Mouse (Mus musculus) gastrocnemius, postnatal 10 days (tissue): Measurements from ENCODE around the gene Ddr1. TPM values are rescaled to one million over a fixed set of nuclear protein-coding genes. Genes with fewer than 3 reads are reported as not detected.

Source experiments
- DNase-seq: peaks from one replicate; pipeline ENCODE4 v3.0.0; 2021; ENCODE audit warnings: mixed read lengths
- total RNA-seq, 2 experiments: library from RNA; stranded (reverse); gene quantifications; 2 replicates each; pipeline ENCODE4 v1.2.3; 2021

The Ddr1 gene
- total RNA-seq, 2 experiments from 2014 or later, result 35.2 to 42.8 TPM

DNA sequence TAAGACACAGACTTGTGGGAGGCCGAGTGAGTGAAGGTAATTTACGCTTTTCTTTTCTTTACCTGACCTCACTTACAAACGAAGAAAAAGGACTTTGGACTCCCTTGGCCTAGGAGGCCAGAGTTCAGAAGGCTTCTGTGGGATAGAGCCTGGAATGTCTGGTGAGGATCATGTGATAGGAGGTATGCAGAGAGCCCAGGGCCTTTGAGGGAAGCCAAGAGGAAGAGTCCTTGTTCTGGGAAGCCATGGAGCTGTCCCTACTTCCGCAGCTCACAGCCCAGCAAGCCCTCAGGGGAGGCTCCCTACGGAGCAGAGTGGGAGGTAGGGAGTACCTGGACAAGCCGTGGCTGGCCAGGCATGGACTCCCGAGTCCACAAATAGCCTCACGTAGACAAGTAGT lies 17.3 kb upstream of the Ddr1 start:
- DNase-seq, result no peak

DNA sequence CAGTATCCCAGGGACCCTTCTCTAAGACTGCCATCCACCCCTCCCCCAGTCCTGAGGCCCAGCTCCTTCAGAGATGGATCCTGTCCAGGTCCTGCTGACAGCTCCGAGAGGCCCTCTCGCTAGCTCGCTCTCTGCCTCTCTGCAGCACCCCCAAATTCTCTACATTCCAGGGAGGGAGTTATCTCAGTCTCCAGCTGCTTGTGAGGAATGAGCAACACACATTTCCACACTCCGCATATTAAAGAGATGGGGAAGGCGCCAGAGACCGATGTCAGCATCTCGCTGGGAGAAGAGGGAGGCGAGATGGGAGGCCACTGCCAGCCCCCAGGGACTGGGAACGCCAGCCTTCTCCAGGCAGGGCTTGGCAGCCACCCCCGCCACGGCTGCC lies 15.9 kb upstream of the Ddr1 start:
- DNase-seq, result peak; percentile 25

DNA sequence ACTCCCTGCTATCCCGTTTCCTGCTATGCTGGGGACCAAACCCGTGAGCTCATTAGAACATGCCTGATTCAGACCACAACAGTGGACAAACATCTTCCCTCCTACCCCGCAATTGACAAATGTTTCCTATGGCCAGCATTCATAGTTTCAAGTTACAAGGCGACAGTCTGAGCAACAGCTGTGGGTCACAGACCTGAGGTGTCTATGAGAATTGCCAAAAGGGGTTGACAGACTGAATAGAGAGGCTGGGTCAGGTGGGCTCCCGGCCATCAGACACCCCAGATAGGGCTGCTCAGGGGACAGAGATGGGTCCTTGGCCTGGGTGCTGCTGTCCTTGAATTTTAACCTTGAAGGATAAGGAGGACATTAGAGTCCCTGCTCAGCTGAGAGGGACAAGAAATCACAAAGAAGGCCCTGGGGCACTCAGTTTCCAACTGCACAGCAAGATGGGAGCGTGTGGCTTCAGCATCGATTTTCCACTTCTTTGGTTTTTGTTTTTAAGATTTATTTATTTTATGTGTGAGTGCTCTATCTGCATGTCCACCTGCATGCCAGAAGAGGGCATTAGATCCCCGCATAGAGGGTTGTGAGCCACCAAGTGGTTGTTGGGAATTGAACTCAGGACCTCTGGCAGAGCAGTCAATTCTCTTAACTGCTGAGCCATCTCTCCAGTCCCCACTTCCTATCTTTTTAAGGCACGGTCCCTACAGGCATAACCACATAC lies 15.4 kb upstream of the Ddr1 start:
- no peak for DNase-seq

DNA sequence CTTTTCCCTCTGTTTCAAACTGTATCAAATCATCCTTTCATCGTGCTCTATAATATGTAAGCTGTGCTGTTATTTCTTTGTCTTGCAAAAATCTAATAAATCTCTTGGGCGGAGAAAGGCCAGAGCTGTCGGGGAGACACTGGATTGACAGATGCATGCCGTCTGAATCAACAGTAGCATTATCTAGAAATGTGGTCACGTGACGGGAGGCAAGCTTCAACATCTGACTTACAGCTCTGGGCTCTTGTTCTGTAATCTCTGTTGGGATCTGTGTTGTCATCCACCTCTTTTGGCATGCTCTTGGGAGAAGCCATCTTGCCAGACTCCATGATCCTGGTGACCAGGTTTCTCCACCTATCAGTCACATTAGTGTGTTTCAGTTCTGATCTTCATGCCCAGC lies 12.7 kb upstream of the Ddr1 start:
- no peak for DNase-seq

DNA sequence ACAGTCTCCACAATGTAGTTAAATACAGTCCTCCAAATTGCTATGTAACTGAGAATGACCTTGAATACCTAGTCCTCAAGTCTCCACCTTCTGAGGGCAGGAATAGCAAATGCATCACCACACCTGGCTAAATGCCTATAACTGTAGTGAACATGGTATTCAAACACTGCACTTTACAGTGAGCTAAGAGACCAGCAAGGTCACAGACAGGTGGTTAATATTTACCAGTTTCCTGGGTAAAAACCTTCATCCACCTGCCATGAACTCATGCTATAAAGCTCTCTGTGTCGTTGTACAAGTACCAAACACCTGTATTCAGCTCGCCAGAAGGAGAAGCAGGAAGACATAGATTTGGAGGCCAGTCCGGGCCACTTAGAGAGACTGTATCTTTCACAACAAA lies 11.7 kb upstream of the Ddr1 start:
- no peak for DNase-seq

DNA sequence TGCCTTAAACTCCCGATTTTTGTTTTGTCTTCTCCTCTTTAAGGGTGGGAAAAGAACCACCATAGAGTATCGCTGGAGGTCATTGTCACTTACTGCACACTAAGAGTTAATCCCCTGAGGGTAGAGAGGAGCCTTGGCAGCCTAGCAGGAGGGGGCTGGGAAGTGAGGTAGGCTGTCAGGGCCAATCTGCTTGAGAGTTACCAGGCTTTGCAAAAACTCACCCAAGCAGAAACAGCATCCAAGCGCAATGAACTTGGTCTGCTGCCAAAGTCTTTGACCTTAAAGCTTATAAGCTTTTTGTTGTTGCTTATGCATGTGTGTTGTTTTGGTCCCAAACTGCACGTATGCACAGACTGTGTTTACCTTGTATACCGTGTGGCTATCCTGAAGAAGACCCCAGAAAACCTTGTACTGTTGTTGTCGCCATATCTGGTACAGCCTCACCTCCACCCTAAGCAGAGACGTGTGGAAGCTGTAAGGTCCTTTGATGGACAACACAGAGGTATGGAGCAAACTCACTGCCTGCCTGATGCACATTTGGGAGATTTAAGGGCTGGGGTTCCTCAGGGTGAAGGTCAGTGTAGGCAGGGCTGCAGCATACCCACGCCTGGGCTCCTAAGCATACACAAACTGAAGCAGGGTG lies 6.4 kb upstream of the Ddr1 start:
- no peak for DNase-seq

DNA sequence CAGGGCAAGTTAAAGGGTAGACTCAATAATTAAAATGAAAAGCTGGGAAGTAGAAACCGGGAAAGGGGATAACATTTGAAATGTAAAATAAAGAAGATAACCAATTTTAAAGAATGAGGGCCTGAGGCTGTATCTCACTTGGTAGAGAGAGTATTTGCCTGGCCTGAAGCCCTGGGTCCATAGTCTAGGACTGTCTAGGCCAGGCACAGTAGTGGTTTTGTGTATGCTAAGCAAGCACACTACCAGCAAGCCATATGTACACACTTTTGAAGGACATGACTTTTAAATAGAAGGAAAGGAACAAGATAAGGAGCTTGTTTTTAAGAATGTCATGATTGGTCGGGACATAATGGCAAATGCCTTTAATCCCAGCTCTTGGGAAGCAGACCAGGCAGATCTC lies 4.2 kb upstream of the Ddr1 start:
- no peak for DNase-seq

DNA sequence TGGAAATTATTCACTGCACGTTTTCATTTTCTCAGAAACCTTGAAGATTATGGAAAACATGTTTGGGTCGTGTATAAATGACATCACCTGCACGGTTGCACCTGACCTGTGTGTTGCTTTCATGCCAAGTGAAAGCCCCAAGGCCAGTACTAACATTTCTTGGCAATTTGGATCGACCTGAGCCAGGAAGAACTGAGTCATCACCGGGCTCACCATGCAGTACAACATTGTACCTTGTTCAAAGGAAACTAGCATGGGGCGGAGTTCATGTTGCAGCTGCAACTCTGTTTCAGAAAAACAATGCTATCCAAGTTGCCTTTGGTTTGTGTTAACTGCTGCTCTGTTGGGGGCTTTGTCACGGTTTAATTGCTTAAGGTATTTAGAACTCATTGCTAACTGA lies 3.5 kb upstream of the Ddr1 start:
- DNase-seq, result no peak

DNA sequence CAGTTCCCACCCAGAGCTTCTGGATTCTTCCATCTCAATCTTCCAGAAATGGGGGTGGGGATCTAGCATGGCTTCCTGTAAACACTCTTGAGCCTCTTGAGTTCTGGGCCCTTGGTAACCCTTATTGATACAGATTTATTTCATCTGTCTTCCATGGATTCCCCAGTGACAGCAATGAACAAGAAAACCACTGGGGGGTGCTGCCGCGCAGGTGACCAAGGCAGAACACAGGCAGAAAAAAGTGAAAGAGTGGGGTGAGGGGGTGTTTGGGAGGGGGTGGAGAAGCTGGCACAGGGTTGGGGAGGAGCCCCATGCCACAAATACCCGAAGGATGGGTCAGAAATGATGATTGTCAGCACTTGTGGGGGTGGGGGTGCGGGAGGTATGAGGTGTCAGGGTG lies 1.4 kb upstream of the Ddr1 start:
- DNase-seq, result no peak

DNA sequence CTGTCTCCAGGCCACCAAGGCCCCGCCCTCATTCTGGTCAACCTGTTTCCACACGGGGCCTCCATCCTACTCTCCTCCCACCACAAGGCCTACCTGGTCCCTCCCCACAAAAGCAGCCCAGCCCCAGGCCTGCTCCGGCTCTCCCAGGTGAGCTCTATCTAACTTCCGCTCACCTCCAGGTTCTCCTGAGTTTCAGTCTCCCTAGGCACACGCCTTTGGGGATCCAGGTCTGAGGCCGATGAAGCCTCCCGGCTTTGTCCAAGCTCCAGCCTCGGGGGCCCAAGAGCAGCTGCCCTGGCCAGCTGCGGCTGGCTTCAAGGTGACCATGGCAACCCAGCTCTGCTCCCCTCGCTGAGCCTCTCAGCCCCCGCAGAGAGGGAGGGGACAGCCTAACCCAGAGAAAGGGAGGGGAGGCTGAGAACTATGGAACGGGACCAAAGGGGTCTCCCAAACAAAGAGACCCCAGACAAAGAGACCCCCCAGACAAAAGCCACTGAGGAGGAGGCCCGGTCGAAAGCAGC lies 610 bp downstream of the Ddr1 start:
- no peak for DNase-seq

DNA sequence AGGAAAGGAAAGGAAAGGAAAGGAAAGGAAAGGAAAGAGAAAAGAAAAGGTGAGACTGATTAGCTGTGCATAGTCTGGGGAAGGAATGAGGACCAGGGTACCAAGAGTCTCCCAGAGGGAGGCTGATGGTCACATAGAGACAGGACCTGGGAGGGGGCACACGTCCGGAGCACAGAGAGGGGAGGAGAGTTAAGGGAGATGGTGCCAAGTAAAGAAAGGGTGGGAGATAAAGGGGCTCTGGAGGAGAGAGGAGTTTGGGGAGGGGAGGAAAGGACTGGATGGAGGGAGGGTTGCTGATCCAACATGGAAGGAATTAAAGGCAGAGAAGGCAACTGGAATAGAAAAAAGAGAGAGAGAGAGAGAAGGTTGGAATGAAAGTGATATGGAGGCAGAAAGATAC lies 1.4 kb downstream of the Ddr1 start:
- no peak for DNase-seq

DNA sequence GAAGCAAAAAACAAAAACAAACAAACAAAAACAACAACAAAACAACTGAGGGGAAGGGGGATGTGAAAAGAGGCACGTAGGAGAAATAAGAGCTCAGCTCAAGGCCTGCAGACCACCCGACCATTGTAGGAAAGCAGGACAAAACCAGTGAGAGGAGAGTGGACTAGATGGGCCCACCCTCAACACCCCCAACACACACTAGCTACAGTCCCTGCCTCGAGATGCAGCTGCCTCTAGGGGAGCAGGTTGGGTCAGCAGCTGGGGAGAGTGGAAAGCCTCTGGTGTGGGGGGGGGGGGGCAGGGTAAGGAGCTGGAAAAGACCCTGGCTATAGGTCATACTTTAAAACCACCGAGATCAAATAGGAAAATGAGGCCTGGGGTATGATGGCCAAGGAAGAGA lies 1.8 kb downstream of the Ddr1 start:
- no peak for DNase-seq

DNA sequence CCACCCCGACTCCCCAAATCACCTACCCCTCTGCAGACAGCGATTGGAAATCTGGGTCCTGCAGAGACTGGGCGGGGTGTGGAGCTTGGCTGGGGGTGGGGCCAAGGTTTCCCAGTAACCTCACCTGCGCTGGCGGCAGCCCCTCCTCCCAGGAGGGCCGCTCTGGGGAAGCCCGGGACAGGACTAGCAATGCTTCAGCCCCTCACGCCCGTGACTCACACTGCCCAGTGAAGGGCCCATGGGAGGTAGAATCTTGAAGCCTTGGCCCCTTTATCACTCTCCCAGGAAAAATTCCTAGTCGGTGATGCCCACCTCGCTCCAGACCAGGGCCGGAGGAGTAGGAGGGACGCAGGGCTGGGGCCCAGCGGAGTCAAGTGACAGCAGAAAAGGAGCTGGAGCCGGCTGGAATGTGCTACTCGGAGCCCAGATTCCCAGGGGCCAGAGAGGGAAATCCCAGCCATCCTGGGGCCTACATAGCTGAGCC lies 2.4 kb downstream of the Ddr1 start:
- no peak for DNase-seq

DNA sequence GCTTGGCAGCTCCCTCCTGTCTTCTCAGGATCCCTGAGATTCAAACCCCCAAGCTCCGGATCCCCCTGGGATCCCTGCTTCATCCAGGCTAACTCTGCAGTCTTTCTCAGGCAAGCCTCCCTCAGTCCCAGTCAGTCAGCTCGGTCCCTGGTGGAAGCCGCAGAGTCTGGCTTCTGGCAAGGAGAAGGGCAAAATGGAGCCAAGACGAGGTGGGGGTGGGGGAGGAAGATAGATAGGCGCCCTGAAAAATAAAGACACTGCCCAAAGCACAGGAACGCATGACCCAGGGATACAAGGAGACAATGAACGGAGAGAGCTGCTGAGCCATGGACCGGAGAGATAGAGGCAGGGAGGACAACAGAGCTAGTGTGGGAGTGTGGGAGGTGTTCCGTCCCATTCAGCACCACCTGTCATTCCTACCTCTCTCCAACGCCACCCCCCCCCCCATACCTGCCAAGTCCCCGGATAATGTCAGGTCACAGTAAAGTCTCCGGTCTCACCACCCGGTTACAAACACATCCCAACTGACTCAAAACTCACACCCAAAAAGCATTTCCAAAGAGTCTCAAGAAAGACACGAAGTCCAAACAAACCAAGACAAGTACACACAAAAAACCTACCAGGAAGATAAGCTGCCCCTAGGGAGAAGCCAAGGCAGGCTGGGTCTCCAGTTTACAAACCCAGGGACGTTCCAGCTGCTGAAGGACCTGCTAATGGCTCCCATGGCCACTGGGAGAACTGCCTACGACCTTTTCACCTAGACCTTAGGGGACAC lies 3.0 kb downstream of the Ddr1 start:
- DNase-seq, result no peak

DNA sequence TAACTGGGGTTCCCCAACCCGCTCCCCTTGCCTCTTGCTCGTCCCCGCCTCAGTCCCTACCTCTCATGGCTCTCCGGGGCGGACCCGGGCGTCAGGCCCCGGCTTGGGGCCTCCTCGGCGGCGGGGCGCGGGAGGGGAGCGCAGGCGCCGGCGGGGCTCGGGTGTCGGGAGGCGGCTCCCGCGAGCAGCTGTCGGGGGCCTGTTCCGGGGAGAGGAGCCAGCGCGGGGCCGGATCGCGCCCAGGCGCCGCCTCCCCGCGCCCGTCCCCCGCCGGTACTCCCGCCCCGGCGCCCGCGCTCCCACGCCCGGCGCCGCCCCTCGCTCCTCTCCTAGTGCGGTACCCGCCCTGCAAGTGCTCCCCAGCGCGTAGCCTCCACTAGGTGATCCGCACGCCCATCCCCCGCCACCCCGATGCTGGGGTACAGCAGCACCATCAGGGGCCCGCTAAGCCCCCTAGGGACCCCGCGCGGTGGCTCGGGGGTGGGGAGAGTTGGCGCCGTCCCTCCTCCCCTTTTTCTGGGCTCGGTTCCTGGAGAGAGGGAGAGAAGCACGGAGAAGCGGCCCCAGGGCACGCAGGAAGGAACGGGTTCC lies 4.0 kb downstream of the Ddr1 start:
- peak; percentile 87 for DNase-seq

DNA sequence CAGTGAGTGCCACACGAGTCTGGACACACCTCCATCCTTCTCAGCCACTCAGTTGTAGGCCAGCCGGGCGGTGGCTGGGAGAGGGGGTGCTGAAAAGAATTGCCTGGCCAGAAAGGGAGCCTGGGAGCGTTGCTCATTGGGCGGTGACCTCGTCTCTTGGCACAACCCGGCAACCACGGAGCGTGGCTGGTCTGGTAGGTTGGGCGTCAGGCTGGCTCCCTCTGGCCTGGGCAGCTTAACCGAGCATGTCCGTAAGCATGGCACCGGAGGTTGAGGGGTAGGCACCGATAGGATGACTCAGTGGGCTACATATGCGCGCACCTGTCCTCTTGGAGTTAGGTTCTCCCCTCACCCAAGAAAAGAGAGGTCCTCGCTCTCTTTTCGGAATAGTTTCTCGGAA lies 4.5 kb downstream of the Ddr1 start:
- DNase-seq, result peak; percentile 77

DNA sequence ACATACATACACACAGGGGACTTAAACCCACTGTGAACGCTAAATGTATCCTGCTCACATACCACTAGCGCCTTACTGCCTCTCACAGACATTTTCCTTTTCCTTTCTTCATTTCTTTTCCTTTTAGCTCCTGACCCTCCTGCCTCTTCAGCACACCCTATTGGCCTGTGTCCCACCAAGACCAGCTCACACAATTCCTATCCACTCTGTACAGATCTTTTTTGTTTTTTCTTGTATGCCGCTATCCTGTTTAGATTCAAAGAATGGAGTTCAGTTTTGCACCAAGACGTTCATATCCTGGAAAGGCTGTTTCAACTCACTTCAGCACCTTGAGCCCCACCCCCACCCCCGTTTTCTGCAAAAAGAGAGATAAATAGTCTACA lies 5.9 kb downstream of the Ddr1 start:
- DNase-seq, result no peak

DNA sequence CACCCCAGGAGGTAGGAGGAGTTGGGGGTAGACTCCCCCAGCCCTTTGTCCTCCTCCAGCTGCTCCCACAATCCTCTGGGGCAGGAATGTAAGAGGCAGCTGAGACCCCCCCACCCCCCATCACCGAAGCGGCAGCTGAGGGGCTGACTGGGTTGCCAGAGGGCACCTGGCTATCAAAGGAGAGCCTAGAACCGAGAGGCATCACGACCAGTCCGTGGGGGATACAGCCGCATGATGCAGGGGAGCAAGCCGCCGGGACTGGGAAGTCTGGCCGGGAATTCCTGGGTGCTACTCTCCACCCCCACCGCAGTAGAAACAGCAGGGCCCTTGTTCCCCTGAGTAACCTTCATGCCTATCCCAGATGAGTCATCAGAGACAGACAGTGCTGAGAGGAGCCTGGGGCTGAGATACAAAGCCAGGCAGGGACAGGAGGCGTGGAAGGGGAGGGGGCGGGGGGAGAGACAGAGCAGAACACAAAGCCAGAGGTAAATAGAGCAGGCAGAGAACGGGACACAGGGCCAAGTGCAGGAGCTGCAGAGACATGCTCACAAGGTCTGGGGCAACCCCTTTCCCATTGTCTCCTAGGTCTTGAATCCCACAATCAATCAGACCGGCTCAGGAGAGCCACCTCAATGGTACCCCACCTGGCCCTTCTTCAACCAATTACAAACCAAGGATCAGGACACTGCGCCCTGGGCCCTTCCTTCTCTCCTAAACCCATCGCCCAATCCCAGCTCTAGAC lies 6.5 kb downstream of the Ddr1 start:
- no peak for DNase-seq

DNA sequence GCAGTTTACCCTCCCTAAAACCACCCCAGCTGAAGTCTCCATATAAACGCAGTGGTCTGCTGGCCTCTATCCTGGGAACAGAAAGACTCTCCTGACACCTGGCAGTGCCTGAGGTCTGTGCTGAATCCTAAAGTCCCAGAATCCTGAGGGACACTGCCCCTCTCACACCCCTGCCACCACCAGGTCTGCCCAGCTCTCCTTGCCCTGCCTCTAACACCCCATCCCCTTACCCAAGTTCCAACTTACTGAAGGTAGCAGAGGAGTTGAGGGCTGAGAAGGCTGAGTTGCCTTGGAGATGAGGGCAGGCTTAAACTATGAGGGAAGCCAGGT lies 7.0 kb downstream of the Ddr1 start:
- no peak for DNase-seq

DNA sequence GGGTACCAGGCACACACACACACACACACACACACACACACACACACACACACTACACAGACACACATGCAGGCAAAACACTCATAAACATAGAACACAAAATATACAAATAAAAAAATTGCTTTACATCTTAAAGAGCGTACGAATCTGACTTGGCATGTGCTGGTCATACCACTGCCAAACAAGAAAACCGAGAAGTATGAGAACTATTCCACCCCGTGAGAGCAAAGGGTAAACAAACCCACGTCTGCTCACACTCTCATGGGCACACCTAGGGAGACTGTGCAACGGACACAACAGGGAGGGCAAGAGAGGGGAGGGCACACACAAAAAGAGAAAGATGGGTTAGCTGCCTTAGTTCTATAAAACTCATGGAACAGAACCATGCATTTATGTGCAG lies 7.7 kb downstream of the Ddr1 start:
- no peak for DNase-seq

DNA sequence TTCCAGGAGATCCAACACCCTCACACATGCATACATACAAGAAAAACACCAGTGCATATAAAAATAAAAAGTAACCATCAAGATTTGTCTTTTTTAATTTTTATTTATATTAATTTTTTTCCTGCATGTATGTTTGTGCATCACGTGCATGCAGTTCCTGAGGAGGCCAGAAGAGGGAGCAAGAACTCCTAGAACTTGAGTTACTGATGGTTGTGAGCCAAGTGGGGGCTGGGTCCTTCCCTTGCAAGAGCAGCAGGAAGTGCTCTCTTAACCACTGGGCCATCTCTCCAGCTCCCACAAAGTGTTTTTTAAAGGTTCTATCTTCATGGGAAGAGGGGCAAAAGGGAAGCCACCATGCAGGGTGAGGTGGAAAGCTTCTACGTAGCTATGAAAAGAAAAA lies 9.1 kb downstream of the Ddr1 start:
- peak; percentile 63 for DNase-seq

DNA sequence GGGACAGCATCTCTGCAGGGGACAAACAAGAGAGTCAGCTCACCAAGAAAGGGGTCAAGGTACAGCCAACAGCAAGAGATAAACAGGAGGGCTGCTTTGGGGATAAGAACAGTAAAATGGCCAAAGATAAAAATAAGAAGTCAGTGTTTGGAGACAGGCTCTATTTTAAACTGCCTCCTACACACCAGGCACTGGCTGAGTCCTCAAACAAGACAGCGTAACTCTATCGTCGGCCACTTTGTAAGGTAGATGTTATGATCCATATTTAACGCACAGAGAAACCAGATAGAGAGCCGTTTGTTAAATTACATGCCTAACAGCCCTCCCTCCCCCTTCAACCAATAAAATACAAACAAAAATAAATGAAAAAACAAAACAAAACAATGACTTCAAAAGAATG lies 10.5 kb downstream of the Ddr1 start:
- no peak for DNase-seq
